9 mouse cellular contexts compared by ENCODE assay signal in the genomic region with DNA sequence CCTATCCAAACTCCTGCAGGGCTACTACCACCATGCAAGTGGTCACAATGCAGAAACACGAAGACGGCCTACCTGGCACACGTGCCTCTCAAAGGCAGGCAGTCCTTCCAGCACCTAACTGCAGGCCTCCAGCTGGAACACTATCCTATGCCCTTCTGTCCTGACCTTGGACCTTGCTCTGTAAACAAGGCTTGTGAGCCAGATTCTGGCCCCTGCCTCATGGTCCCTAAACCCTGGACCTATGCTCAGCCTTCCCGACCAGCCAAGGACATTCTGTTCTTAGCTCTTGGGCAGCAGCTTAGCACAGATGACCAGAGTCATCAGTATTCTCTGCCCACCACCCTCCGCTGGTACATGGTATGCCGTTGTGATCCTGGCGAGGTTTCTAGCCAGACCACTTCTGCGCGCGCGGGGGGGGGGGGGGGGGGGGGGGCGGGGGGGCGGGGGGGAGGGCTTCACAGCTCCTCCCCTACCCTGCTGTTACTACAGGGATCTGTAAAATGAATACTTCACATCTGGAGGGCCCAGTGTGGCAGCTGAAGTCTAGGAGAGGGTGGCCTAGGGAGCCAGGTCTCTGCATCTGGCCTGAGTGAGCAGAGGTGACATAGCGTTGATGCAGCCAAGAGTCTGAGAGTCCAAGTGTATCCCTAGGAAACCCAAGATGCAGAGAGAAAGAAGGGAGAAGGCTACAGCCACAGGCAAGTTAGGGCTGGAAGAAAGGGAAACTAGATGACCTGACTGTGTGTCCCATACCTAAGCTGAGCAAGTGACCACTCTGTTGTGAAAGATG.
DNase-seq lines count a peak whose midpoint lies in the region; ATAC-seq and TF ChIP-seq lines count a peak whose summit lies in the region.
"Had no signal": no experiment of that assay in that cellular context is flagged by ENCODE, and none has a peak within 500 bp of the region (broad histone marks: within the 10 kb centered on the region; RNA-seq: fewer than 3 reads in every experiment).

No protein-coding gene starts in this region.

- no peaks in the 10 kb centered on the region for H3K9me3 ChIP-seq in intestine, embryonic 15.5 days
- H3K9me3 ChIP-seq in intestine, postnatal 0 days (ENCODE audit: control insufficient read depth) = 0 out of 2 replicates have a peak, but pooled peaks cover 3% of the 10 kb centered on the region
- H3K9me3 ChIP-seq in intestine, embryonic 16.5 days (ENCODE audit: control insufficient read depth, low read length) = no peaks in the 10 kb centered on the region; the same call in 1 of the 2 replicates
- no peaks in the 10 kb centered on the region for H3K9me3 ChIP-seq in liver, embryonic 13.5 days (replicated peaks)
- H3K9me3 ChIP-seq in stomach, postnatal 0 days (ENCODE audit: control insufficient read depth, low read length) = no peaks in the 10 kb centered on the region
- H3K9me3 ChIP-seq in midbrain, embryonic 14.5 days (ENCODE audit: control insufficient read depth, low read length) = no peaks in the 10 kb centered on the region; the same call in 1 of the 2 replicates
- no peaks in the 10 kb centered on the region; the same call in 1 of the 2 replicates for H3K9me3 ChIP-seq in midbrain, embryonic 11.5 days (ENCODE audit: control insufficient read depth, low read length)

- H3K4me2 ChIP-seq in intestine, embryonic 15.5 days (replicated peaks) = no peak overlapping the region
- H3K4me2 ChIP-seq in intestine, postnatal 0 days (replicated peaks; ENCODE audit: low read depth) = no peak overlapping the region
- no peak overlapping the region for H3K4me2 ChIP-seq in intestine, embryonic 16.5 days (ENCODE audit: low read depth, low read length)
- no peak overlapping the region for H3K4me2 ChIP-seq in liver, embryonic 13.5 days
- H3K4me2 ChIP-seq in stomach, postnatal 0 days (replicated peaks; ENCODE audit: low read depth) = no peak overlapping the region
- no peak overlapping the region for H3K4me2 ChIP-seq in midbrain, embryonic 14.5 days (ENCODE audit: low read length)
- no peak overlapping the region for H3K4me2 ChIP-seq in midbrain, embryonic 11.5 days

- no peaks in the 10 kb centered on the region for H3K36me3 ChIP-seq in intestine, embryonic 15.5 days
- H3K36me3 ChIP-seq in intestine, postnatal 0 days (ENCODE audit: control insufficient read depth, insufficient read depth) = no peaks in the 10 kb centered on the region; the same call in 1 of the 2 replicates
- no peaks in the 10 kb centered on the region for H3K36me3 ChIP-seq in intestine, embryonic 16.5 days (ENCODE audit: control insufficient read depth, insufficient read depth, low read length)
- no peaks in the 10 kb centered on the region for H3K36me3 ChIP-seq in liver, embryonic 13.5 days
- H3K36me3 ChIP-seq in stomach, postnatal 0 days (ENCODE audit: control insufficient read depth, insufficient read depth, low read length) = no peaks in the 10 kb centered on the region
- no peaks in the 10 kb centered on the region for H3K36me3 ChIP-seq in midbrain, embryonic 14.5 days (ENCODE audit: control insufficient read depth, insufficient read depth, low read length)
- H3K36me3 ChIP-seq in midbrain, embryonic 11.5 days (ENCODE audit: control insufficient read depth, insufficient read depth, low read length) = no peaks in the 10 kb centered on the region

- WGBS in intestine, embryonic 15.5 days = 52% methylated on average over 8 of the region's 14 CpGs
- 48% methylated on average over 10 of the region's 14 CpGs for WGBS in intestine, postnatal 0 days
- WGBS in intestine, embryonic 16.5 days = 53% methylated on average over 8 of the region's 14 CpGs
- WGBS in liver, embryonic 13.5 days (ENCODE audit: insufficient replicate concordance) = 63% methylated on average over 9 of the region's 14 CpGs
- WGBS in stomach, postnatal 0 days = 46% methylated on average over 9 of the region's 14 CpGs
- WGBS in midbrain, embryonic 14.5 days = 82% methylated on average over 10 of the region's 14 CpGs
- 86% methylated on average over 7 of the region's 14 CpGs for WGBS in midbrain, embryonic 11.5 days

- H3K27me3 ChIP-seq in intestine, embryonic 15.5 days (replicated peaks) = no peaks in the 10 kb centered on the region
- H3K27me3 ChIP-seq in intestine, postnatal 0 days (replicated peaks; ENCODE audit: control insufficient read depth, insufficient read depth, low read length) = no peaks in the 10 kb centered on the region
- no peaks in the 10 kb centered on the region for H3K27me3 ChIP-seq in intestine, embryonic 16.5 days (replicated peaks; ENCODE audit: control insufficient read depth, insufficient read depth, low read length)
- H3K27me3 ChIP-seq in liver, embryonic 13.5 days = no peaks in the 10 kb centered on the region
- H3K27me3 ChIP-seq in stomach, postnatal 0 days (ENCODE audit: control insufficient read depth, insufficient read depth, low read length) = no peaks in the 10 kb centered on the region
- H3K27me3 ChIP-seq in midbrain, embryonic 14.5 days (ENCODE audit: control insufficient read depth, insufficient read depth, low read length) = no peaks in the 10 kb centered on the region
- H3K27me3 ChIP-seq in midbrain, embryonic 11.5 days (ENCODE audit: control insufficient read depth, insufficient read depth, low read length) = no peaks in the 10 kb centered on the region

- H3K4me3 ChIP-seq in intestine, embryonic 15.5 days (replicated peaks) = no peak overlapping the region
- no peak overlapping the region for H3K4me3 ChIP-seq in intestine, postnatal 0 days (ENCODE audit: low read depth, low read length)
- H3K4me3 ChIP-seq in intestine, embryonic 16.5 days (ENCODE audit: low read length) = no peak overlapping the region
- no peak overlapping the region for H3K4me3 ChIP-seq in liver, embryonic 13.5 days (replicated peaks)
- no peak overlapping the region for H3K4me3 ChIP-seq in stomach, postnatal 0 days (ENCODE audit: low read depth, low read length)
- H3K4me3 ChIP-seq in midbrain, embryonic 14.5 days (replicated peaks; ENCODE audit: low read depth, low read length) = no peak overlapping the region
- H3K4me3 ChIP-seq in midbrain, embryonic 11.5 days (ENCODE audit: low read depth, low read length) = no peak overlapping the region

- peaks cover 23% of the 10 kb centered on the region for H3K4me1 ChIP-seq in intestine, embryonic 15.5 days (replicated peaks)
- no peaks in the 10 kb centered on the region; the same call in 1 of the 2 replicates for H3K4me1 ChIP-seq in intestine, postnatal 0 days (replicated peaks; ENCODE audit: control insufficient read depth, insufficient read depth, low read length)
- peaks cover 22% of the 10 kb centered on the region for H3K4me1 ChIP-seq in intestine, embryonic 16.5 days (ENCODE audit: control insufficient read depth, insufficient read depth, low read length)
- peaks cover 35% of the 10 kb centered on the region for H3K4me1 ChIP-seq in liver, embryonic 13.5 days (replicated peaks)
- H3K4me1 ChIP-seq in stomach, postnatal 0 days (replicated peaks; ENCODE audit: control insufficient read depth, insufficient read depth) = peaks cover 13% of the 10 kb centered on the region; the same call in 1 of the 2 replicates
- no peaks in the 10 kb centered on the region for H3K4me1 ChIP-seq in midbrain, embryonic 14.5 days (ENCODE audit: control insufficient read depth, insufficient read depth, low read length)
- H3K4me1 ChIP-seq in midbrain, embryonic 11.5 days (ENCODE audit: control insufficient read depth, insufficient read depth, low read length) = no peaks in the 10 kb centered on the region

- 0 out of 2 replicates have a peak, but pooled peaks have one; percentile 17 for ATAC-seq in intestine, embryonic 15.5 days
- no peak for ATAC-seq in intestine, postnatal 0 days
- no peak for ATAC-seq in intestine, embryonic 16.5 days
- peak; percentile 66 for ATAC-seq in liver, embryonic 13.5 days (ENCODE audit: low read depth)
- peak; percentile 35; the same call in 1 of the 2 replicates for ATAC-seq in stomach, postnatal 0 days (ENCODE audit: low FRiP score, low TSS enrichment)
- no peak for ATAC-seq in midbrain, embryonic 14.5 days (ENCODE audit: low FRiP score, low TSS enrichment)
- no peak for ATAC-seq in midbrain, embryonic 11.5 days (ENCODE audit: low FRiP score)

- no peak overlapping the region for H3K27ac ChIP-seq in intestine, embryonic 15.5 days
- no peak overlapping the region for H3K27ac ChIP-seq in intestine, postnatal 0 days (ENCODE audit: low read depth, low read length)
- peak overlapping the region; percentile 41; the same call in 1 of the 2 replicates for H3K27ac ChIP-seq in intestine, embryonic 16.5 days (ENCODE audit: low read length)
- H3K27ac ChIP-seq in liver, embryonic 13.5 days = no peak overlapping the region
- H3K27ac ChIP-seq in stomach, postnatal 0 days (replicated peaks) = peak overlapping the region; percentile 65
- H3K27ac ChIP-seq in midbrain, embryonic 14.5 days (replicated peaks; ENCODE audit: low read depth, low read length) = no peak overlapping the region
- no peak overlapping the region for H3K27ac ChIP-seq in midbrain, embryonic 11.5 days (ENCODE audit: low read depth, low read length)

- no peak overlapping the region for H3K9ac ChIP-seq in intestine, embryonic 15.5 days
- H3K9ac ChIP-seq in intestine, postnatal 0 days (ENCODE audit: low read depth, low read length) = no peak overlapping the region
- no peak overlapping the region for H3K9ac ChIP-seq in intestine, embryonic 16.5 days (ENCODE audit: low read depth, low read length)
- H3K9ac ChIP-seq in liver, embryonic 13.5 days = no peak overlapping the region
- H3K9ac ChIP-seq in stomach, postnatal 0 days (ENCODE audit: low read length) = no peak overlapping the region
- no peak overlapping the region for H3K9ac ChIP-seq in midbrain, embryonic 14.5 days (replicated peaks; ENCODE audit: low read length)
- H3K9ac ChIP-seq in midbrain, embryonic 11.5 days (ENCODE audit: low read length) = no peak overlapping the region

- TF ChIP-seq CTCF in intestine, postnatal 0 days (IDR thresholded peaks at IDR 0.05; ENCODE audit: low read depth) = no peak
- no peak for TF ChIP-seq CTCF in stomach, postnatal 0 days (IDR thresholded peaks at IDR 0.05; ENCODE audit: low read depth)

- DNase-seq in liver, embryonic 13.5 days = no peak
- no peak for DNase-seq in stomach, postnatal 0 days (ENCODE audit: low spot score)
- no peak for DNase-seq in midbrain, embryonic 14.5 days
- DNase-seq in thymus, postnatal 14 days = no peak
- no peak for DNase-seq in midbrain, embryonic 11.5 days (ENCODE audit: low spot score, missing footprints)
- DNase-seq: right cerebral cortex, postnatal 4 days had no signal

- TF ChIP-seq EP300 in stomach, postnatal 0 days (optimal IDR thresholded peaks at IDR 0.05) = no peak

Comparison
In these comparisons a context has a peak if more than half of its experiments do, and no peak if none do; other contexts are left out.
1. ATAC-seq: peak in intestine, embryonic 15.5 days (single experiment), liver, embryonic 13.5 days (single experiment) and stomach, postnatal 0 days (single experiment); none in intestine, postnatal 0 days (single experiment), intestine, embryonic 16.5 days (single experiment), midbrain, embryonic 14.5 days (single experiment) and midbrain, embryonic 11.5 days (single experiment).
2. H3K27ac ChIP-seq: peak in intestine, embryonic 16.5 days (single experiment) and stomach, postnatal 0 days (single experiment); none in intestine, embryonic 15.5 days (single experiment), intestine, postnatal 0 days (single experiment), liver, embryonic 13.5 days (single experiment), midbrain, embryonic 14.5 days (single experiment) and midbrain, embryonic 11.5 days (single experiment).